Mouse (Mus musculus) c-Kit-positive CD71-positive TER-119-negative erythroid progenitor cells, embryonic 14.5 days (primary cell): ENCODE measurements around the gene Pym1.

ENCODE experiments used
- DNase-seq: peaks from one replicate; pipeline ENCODE4 v3.0.0-alpha.2; 2013; ENCODE audit warnings: low read depth

The Pym1 gene

GRCm38 (mm10) chr10:128744680-128745601 is 2.7 kb upstream of the Pym1 start, which contains the start of gene Dgka:
TSS of gene Dgka (minus strand) at chr10:128744855.
- no peak for DNase-seq

GRCm38 (mm10) chr10:128745946-128746613 is 1.6 kb upstream of the Pym1 start:
- no peak for DNase-seq

GRCm38 (mm10) chr10:128746972-128747645 is 580 bp upstream of the Pym1 start:
- DNase-seq, result no peak

GRCm38 (mm10) chr10:128748252-128748864 is 669 bp downstream of the Pym1 start:
- peak; percentile 86 for DNase-seq

- DNase-seq, result no peak
These were observed 25.2 kb downstream of the Pym1 start for GRCm38 (mm10) chr10:128772895-128773294.

GRCm38 (mm10) chr10:128773685-128774084 is 26.0 kb downstream of the Pym1 start:
- no peak for DNase-seq

- no peak for DNase-seq
These were observed 30.8 kb downstream of the Pym1 start for GRCm38 (mm10) chr10:128778441-128778840.

- DNase-seq, result no peak
These were observed 31.5 kb downstream of the Pym1 start for GRCm38 (mm10) chr10:128779011-128779795.

- DNase-seq, result no peak
These were observed 32.5 kb downstream of the Pym1 start for GRCm38 (mm10) chr10:128780200-128780599.

- no peak for DNase-seq
These were observed 42.9 kb downstream of the Pym1 start, which contains the start of gene Mmp19 for GRCm38 (mm10) chr10:128790398-128791124. TSS of gene Mmp19 (plus strand) at chr10:128790910.

- DNase-seq, result no peak
These were observed 44.4 kb downstream of the Pym1 start for GRCm38 (mm10) chr10:128792041-128792440.

- DNase-seq, result no peak
These were observed 45.6 kb downstream of the Pym1 start for GRCm38 (mm10) chr10:128793258-128793657.

- no peak for DNase-seq
These were observed 46.7 kb downstream of the Pym1 start for GRCm38 (mm10) chr10:128794391-128794790.

- DNase-seq, result no peak
These were observed 47.9 kb downstream of the Pym1 start for GRCm38 (mm10) chr10:128795581-128795980.

- no peak for DNase-seq
These were observed 51.0 kb downstream of the Pym1 start for GRCm38 (mm10) chr10:128798676-128799075.

GRCm38 (mm10) chr10:128801981-128802495 is 54.3 kb downstream of the Pym1 start:
- no peak for DNase-seq

- no peak for DNase-seq
These were observed 55.3 kb downstream of the Pym1 start for GRCm38 (mm10) chr10:128802956-128803355.

GRCm38 (mm10) chr10:128803361-128803760 is 55.7 kb downstream of the Pym1 start:
- DNase-seq, result no peak

- DNase-seq, result no peak
These were observed 56.1 kb downstream of the Pym1 start, which contains the start of gene Dnajc14 for GRCm38 (mm10) chr10:128803771-128804270. TSS of gene Dnajc14 (plus strand) at chr10:128804062.
